24 mouse cellular contexts compared by ENCODE assay signal in the genomic region with DNA sequence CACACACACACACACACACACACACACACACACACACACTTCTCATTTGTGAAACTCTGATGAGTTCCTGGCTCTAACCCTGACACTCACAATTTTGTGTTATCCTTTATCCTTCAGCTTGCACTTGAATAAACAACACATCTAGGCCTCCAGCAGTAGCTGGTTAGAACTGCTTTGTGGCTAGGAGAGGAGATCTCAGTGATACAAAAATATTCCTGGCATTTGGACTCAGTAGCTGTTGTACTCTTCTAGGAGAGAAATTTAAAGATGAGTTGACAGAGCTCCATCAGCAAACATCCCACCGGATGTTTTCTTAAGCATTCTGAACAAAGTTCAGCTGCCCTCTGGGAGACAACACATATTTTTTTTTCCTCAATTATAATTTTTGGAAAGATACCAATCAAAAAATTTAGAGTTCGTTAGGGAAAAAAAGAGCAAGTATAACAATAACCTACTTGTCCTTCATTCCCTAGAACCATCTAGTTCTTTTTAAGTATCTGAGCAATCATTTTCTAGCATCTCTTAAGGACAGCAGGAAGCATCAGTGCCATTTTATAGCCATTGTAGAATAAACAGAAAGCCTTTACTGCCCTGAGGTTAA.
DNase-seq lines count a peak whose midpoint lies in the region; ATAC-seq lines count a peak whose summit lies in the region.
"Had no signal": no experiment of that assay in that cellular context is flagged by ENCODE, and none has a peak within 500 bp of the region (broad histone marks: within the 10 kb centered on the region; RNA-seq: fewer than 3 reads in every experiment).

No protein-coding gene starts in this region.

- no peaks in the 10 kb centered on the region for H3K36me3 ChIP-seq in lung, embryonic 16.5 days (ENCODE audit: control insufficient read depth, insufficient read depth, low read length)
- H3K36me3 ChIP-seq in midbrain, embryonic 16.5 days (ENCODE audit: control insufficient read depth, insufficient read depth, low read length) = no peaks in the 10 kb centered on the region
- H3K36me3 ChIP-seq: forebrain, embryonic 10.5 days; heart, embryonic 15.5 days; limb, embryonic 12.5 days; liver, embryonic 13.5 days had no signal

- no peaks in the 10 kb centered on the region for H3K27me3 ChIP-seq in lung, embryonic 16.5 days (ENCODE audit: control insufficient read depth, insufficient read depth, low read depth, low read length)
- H3K27me3 ChIP-seq in midbrain, embryonic 16.5 days (ENCODE audit: control insufficient read depth, insufficient read depth, low read depth, low read length) = no peaks in the 10 kb centered on the region
- H3K27me3 ChIP-seq: heart, embryonic 15.5 days; limb, embryonic 12.5 days; liver, embryonic 13.5 days had no signal

- peak; percentile 89 for ATAC-seq in lung, embryonic 16.5 days (ENCODE audit: low read depth)
- ATAC-seq in midbrain, embryonic 16.5 days = no peak
- ATAC-seq: CD4-positive, CD25-positive, alpha-beta regulatory T cell, adult 4 months; inflammation-experienced regulatory T-cells, adult 6 months had no signal

- peak; percentile 2 for DNase-seq in cerebellum, adult 9-10 months
- DNase-seq in cerebellum, postnatal 4 days (ENCODE audit: low spot score in 2 of 2) = no peak
- peak; percentile 24 for DNase-seq in kidney, adult 9 months
- DNase-seq in kidney, adult 18-20 months = no peak
- DNase-seq in lung, postnatal 4 days = no peak
- DNase-seq in c-Kit-positive CD71-positive TER-119-positive erythroid progenitor cells, embryonic 14.5 days (ENCODE audit: low spot score) = no peak
- DNase-seq: adrenal gland, adult 2 months; cerebellum, adult 8-10 months; gastrocnemius, adult 2 months; heart, postnatal 4 days; kidney, postnatal 10 days; liver, embryonic 13.5 days; right cerebral cortex, postnatal 4 days; thymus, postnatal 14 days had no signal

- no peak overlapping the region for H3K4me2 ChIP-seq in lung, embryonic 16.5 days (ENCODE audit: low read depth, low read length)
- no peak overlapping the region for H3K4me2 ChIP-seq in midbrain, embryonic 16.5 days (ENCODE audit: low read length)
- H3K4me2 ChIP-seq: heart, embryonic 15.5 days; hindbrain, embryonic 14.5 days; limb, embryonic 12.5 days; liver, embryonic 13.5 days had no signal

- H3K27ac ChIP-seq in lung, embryonic 16.5 days (ENCODE audit: low read length) = peak overlapping the region; percentile 52
- H3K27ac ChIP-seq in midbrain, embryonic 16.5 days (ENCODE audit: low read length) = no peak overlapping the region
- H3K27ac ChIP-seq: forebrain, embryonic 10.5 days; gastrocnemius, adult 2 months; heart, embryonic 15.5 days; hindbrain, embryonic 14.5 days; layer of hippocampus, adult 2 months; limb, embryonic 12.5 days; liver, embryonic 13.5 days; macrophage had no signal

- H3K9ac ChIP-seq in lung, embryonic 16.5 days (ENCODE audit: low read length) = no peak overlapping the region
- H3K9ac ChIP-seq in midbrain, embryonic 16.5 days (ENCODE audit: low read depth, low read length) = no peak overlapping the region
- H3K9ac ChIP-seq: heart, embryonic 15.5 days; hindbrain, embryonic 14.5 days; limb, embryonic 12.5 days; liver, embryonic 13.5 days had no signal

- H3K4me1 ChIP-seq in lung, embryonic 16.5 days (replicated peaks; ENCODE audit: control insufficient read depth, insufficient read depth, low read length) = no peaks in the 10 kb centered on the region
- no peaks in the 10 kb centered on the region for H3K4me1 ChIP-seq in midbrain, embryonic 16.5 days (ENCODE audit: control insufficient read depth, insufficient read depth, low read length)
- H3K4me1 ChIP-seq: forebrain, embryonic 10.5 days; heart, embryonic 15.5 days; limb, embryonic 12.5 days; liver, embryonic 13.5 days had no signal

- no peak overlapping the region for H3K4me3 ChIP-seq in lung, embryonic 16.5 days (ENCODE audit: low read length)
- no peak overlapping the region for H3K4me3 ChIP-seq in midbrain, embryonic 16.5 days (ENCODE audit: low read depth, low read length)
- H3K4me3 ChIP-seq: forebrain, embryonic 10.5 days; gastrocnemius, adult 2 months; heart, embryonic 15.5 days; layer of hippocampus, adult 2 months; limb, embryonic 12.5 days; liver, embryonic 13.5 days had no signal

- H3K9me3 ChIP-seq in lung, embryonic 16.5 days (ENCODE audit: control insufficient read depth, low read length) = no peaks in the 10 kb centered on the region
- no peaks in the 10 kb centered on the region for H3K9me3 ChIP-seq in midbrain, embryonic 16.5 days (replicated peaks; ENCODE audit: control insufficient read depth, low read length, poor library complexity, severe bottlenecking)
- H3K9me3 ChIP-seq: forebrain, embryonic 10.5 days; heart, embryonic 15.5 days; limb, embryonic 12.5 days; liver, embryonic 13.5 days had no signal

- 43% methylated on average over 2 of the region's 2 CpGs for WGBS in lung, embryonic 16.5 days
- 85% methylated on average over 2 of the region's 2 CpGs for WGBS in midbrain, embryonic 16.5 days

Comparison
In these comparisons a context has a peak if more than half of its experiments do, and no peak if none do; other contexts are left out.
1. DNase-seq: peak in cerebellum, adult 9-10 months (single experiment) and kidney, adult 9 months (single experiment); none in cerebellum, postnatal 4 days (0 of 2), kidney, adult 18-20 months (single experiment), lung, postnatal 4 days (0 of 2) and c-Kit-positive CD71-positive TER-119-positive erythroid progenitor cells, embryonic 14.5 days (single experiment).